Comparison of ENCODE assay signal across 8 mouse cellular contexts in genomic region chr16:11322409-11323323, GRCm38 (mm10). TPM values are rescaled to one million over a fixed set of nuclear protein-coding genes. Genes with fewer than 3 reads are reported as not detected.
DNase-seq lines count a peak whose midpoint lies in the region; ATAC-seq and TF ChIP-seq lines count a peak whose summit lies in the region.

Gene Snx29 (plus strand): TSS chr16:11322908.

- H3K4me1 ChIP-seq in ES-Bruce4 (ENCODE audit: control insufficient read depth, insufficient read depth, low read length), result no peaks in the 10 kb centered on the region
- H3K4me1 ChIP-seq in forebrain, embryonic 14.5 days (ENCODE audit: control insufficient read depth, insufficient read depth, low read length), result peaks cover 8% of the 10 kb centered on the region
- peaks cover 15% of the 10 kb centered on the region for H3K4me1 ChIP-seq in neural tube, embryonic 15.5 days

- WGBS in forebrain, embryonic 14.5 days, result 5% methylated on average over 51 of the region's 61 CpGs
- 5% methylated on average over 44 of the region's 61 CpGs for WGBS in neural tube, embryonic 15.5 days

- intact Hi-C loops in heart, postnatal 14 days (cut with DNase I), result loop anchor here (2.0 to 5.0 kb wide), 2 partner anchors 70 to 95 kb away; no protein-coding TSS in a partner anchor

- H3K36me3 ChIP-seq in ES-Bruce4 (ENCODE audit: control insufficient read depth, insufficient read depth, low read length, poor library complexity, severe bottlenecking), result no peaks in the 10 kb centered on the region
- H3K36me3 ChIP-seq in forebrain, embryonic 14.5 days (ENCODE audit: control insufficient read depth, insufficient read depth, low read length), result no peaks in the 10 kb centered on the region
- H3K36me3 ChIP-seq in neural tube, embryonic 15.5 days, result no peaks in the 10 kb centered on the region

- TF ChIP-seq CTCF in ES-Bruce4 (IDR thresholded peaks at IDR 0.05; ENCODE audit: low read depth, low read length), result no peak

- peak within 1 kb of the TSS; percentile 9; the same call in 1 of the 2 replicates for H3K27ac ChIP-seq in ES-Bruce4 (ENCODE audit: insufficient read depth, low read length)
- H3K27ac ChIP-seq in forebrain, embryonic 14.5 days (ENCODE audit: low read depth, low read length), result peak within 1 kb of the TSS; percentile 82
- peak within 1 kb of the TSS; percentile 93 for H3K27ac ChIP-seq in neural tube, embryonic 15.5 days (replicated peaks)

- H3K9me3 ChIP-seq in ES-Bruce4 (replicated peaks; ENCODE audit: control insufficient read depth, insufficient read depth, low read length, poor library complexity, severe bottlenecking), result no peaks in the 10 kb centered on the region
- no peaks in the 10 kb centered on the region for H3K9me3 ChIP-seq in forebrain, embryonic 14.5 days (replicated peaks; ENCODE audit: control insufficient read depth, low read length)
- no peaks in the 10 kb centered on the region for H3K9me3 ChIP-seq in neural tube, embryonic 15.5 days (replicated peaks)

- H3K4me2 ChIP-seq in forebrain, embryonic 14.5 days (ENCODE audit: low read length), result peak within 1 kb of the TSS; percentile 80
- H3K4me2 ChIP-seq in neural tube, embryonic 15.5 days, result peak within 1 kb of the TSS; percentile 93

- peak; percentile 92 for ATAC-seq in cerebellum, adult (ENCODE audit: insufficient number of reproducible peaks, low FRiP score, low TSS enrichment)
- ATAC-seq in forebrain, embryonic 14.5 days, result peak; percentile 99
- peak; percentile 99 for ATAC-seq in neural tube, embryonic 15.5 days (ENCODE audit: low FRiP score)

- H3K4me3 ChIP-seq in ES-Bruce4 (ENCODE audit: low read depth, low read length), result peak within 1 kb of the TSS; percentile 95
- H3K4me3 ChIP-seq in forebrain, embryonic 14.5 days (ENCODE audit: low read depth, low read length), result peak within 1 kb of the TSS; percentile 78
- H3K4me3 ChIP-seq in neural tube, embryonic 15.5 days (replicated peaks), result peak within 1 kb of the TSS; percentile 86

- TF ChIP-seq EP300 in ES-Bruce4 (IDR thresholded peaks at IDR 0.05; ENCODE audit: insufficient read depth, low read depth, low read length), result no peak

- no peak for TF ChIP-seq POLR2A in ES-Bruce4 (IDR thresholded peaks at IDR 0.05; ENCODE audit: insufficient read depth, low read length)

- peak within 1 kb of the TSS; percentile 46 for H3K9ac ChIP-seq in ES-Bruce4 (ENCODE audit: low read depth, poor library complexity, severe bottlenecking)
- H3K9ac ChIP-seq in forebrain, embryonic 14.5 days (ENCODE audit: low read length), result peak within 1 kb of the TSS; percentile 88
- H3K9ac ChIP-seq in neural tube, embryonic 15.5 days (replicated peaks), result peak within 1 kb of the TSS; percentile 90

- no peaks in the 10 kb centered on the region for H3K27me3 ChIP-seq in ES-Bruce4 (ENCODE audit: control insufficient read depth, insufficient read depth, low read length, poor library complexity, severe bottlenecking)
- no peaks in the 10 kb centered on the region for H3K27me3 ChIP-seq in forebrain, embryonic 14.5 days (replicated peaks; ENCODE audit: control insufficient read depth, insufficient read depth, low read length)
- 0 out of 2 replicates have a peak, but pooled peaks cover 3% of the 10 kb centered on the region for H3K27me3 ChIP-seq in neural tube, embryonic 15.5 days (replicated peaks)

- DNase-seq in forebrain, embryonic 14.5 days (ENCODE audit: low spot score), result peak; percentile 95
- peak; percentile 99 to 100 for DNase-seq in heart, postnatal 14 days
- DNase-seq in layer of hippocampus, adult 11-12 months (ENCODE audit: low spot score), result peak; percentile 98
- DNase-seq in lung, adult 18-20 months, result peak; percentile 96 to 97
- peak; percentile 91 for DNase-seq in testis, postnatal 14 days (ENCODE audit: low spot score)

RNA-seq across cellular contexts. Expression of gene Snx29, which starts in this region (rescaled TPM):
- polyA plus RNA-seq in ES-Bruce4 (2011; ENCODE audit: insufficient read depth, insufficient read length, low read depth, missing spikeins), result 9.2 and 10.5 TPM in 2 replicates
- 3.8 and 7.7 TPM in 2 replicates for polyA plus RNA-seq in forebrain, embryonic 14.5 days (2014; fragmentation: Nextera tagmentation; extraction: Ambion mirVana)
- total RNA-seq in heart, postnatal 14 days (2021), result 10 to 100 TPM; 13.5 to 17.4 TPM
- polyA plus RNA-seq in neural tube, embryonic 15.5 days (2015; fragmentation: Nextera tagmentation; extraction: Ambion mirVana), result 17.7 and 18.7 TPM in 2 replicates

Comparison
In these comparisons a context has a peak if more than half of its experiments do, and no peak if none do; other contexts are left out.
1. Peak in every context shown above with its lines: DNase-seq, ATAC-seq, H3K4me3 ChIP-seq and H3K27ac ChIP-seq.
2. H3K27ac ChIP-seq: peak in every context shown above with its lines; median percentile 93 in neural tube, embryonic 15.5 days; 82 in forebrain, embryonic 14.5 days; 9 in ES-Bruce4.